Mouse (Mus musculus): ENCODE measurements around the gene Fez1. TPM values are rescaled to one million over a fixed set of nuclear protein-coding genes. Genes with fewer than 3 reads are reported as not detected.

Gene Fez1
- polyA plus RNA-seq, 1 experiment = not detected

- no peaks in the 10 kb centered on the region for H3K4me1 ChIP-seq
- H3K9me3 ChIP-seq = no peaks in the 10 kb centered on the region
- H3K36me3 ChIP-seq (replicated peaks; ENCODE audit: low read length) = no peaks in the 10 kb centered on the region
- peaks cover 2% of the 10 kb centered on the region for H3K27me3 ChIP-seq (replicated peaks)
- TF ChIP-seq GATA1 (IDR thresholded peaks at IDR 0.05; ENCODE audit: borderline replicate concordance, low read length) = no peak
- TF ChIP-seq FLI1 (IDR thresholded peaks at IDR 0.05; ENCODE audit: low read length) = no peak
- no peak overlapping the region for H3K4me3 ChIP-seq (replicated peaks)
These were observed 61.9 kb downstream of the Fez1 start for GRCm38 (mm10) chr9:36883569-36883968.

- no peak overlapping the region for H3K4me3 ChIP-seq (replicated peaks)
- H3K36me3 ChIP-seq (replicated peaks; ENCODE audit: low read length) = no peaks in the 10 kb centered on the region
- H3K27me3 ChIP-seq (replicated peaks) = no peaks in the 10 kb centered on the region
- H3K9me3 ChIP-seq = no peaks in the 10 kb centered on the region
- TF ChIP-seq GATA1 (IDR thresholded peaks at IDR 0.05; ENCODE audit: borderline replicate concordance, low read length) (no peak), FLI1 (IDR thresholded peaks at IDR 0.05; ENCODE audit: low read length) (no peak)
- H3K4me1 ChIP-seq = no peaks in the 10 kb centered on the region
These were observed 63.6 kb downstream of the Fez1 start for GRCm38 (mm10) chr9:36885237-36885636.

GRCm38 (mm10) chr9:36890552-36890951, 68.9 kb downstream of the Fez1 start:
- H3K9me3 ChIP-seq = no peaks in the 10 kb centered on the region
- H3K4me3 ChIP-seq (replicated peaks) = no peak overlapping the region
- TF ChIP-seq GATA1 (IDR thresholded peaks at IDR 0.05; ENCODE audit: borderline replicate concordance, low read length) = no peak
- TF ChIP-seq FLI1 (IDR thresholded peaks at IDR 0.05; ENCODE audit: low read length) = no peak
- H3K36me3 ChIP-seq (replicated peaks; ENCODE audit: low read length) = no peaks in the 10 kb centered on the region
- peaks cover 9% of the 10 kb centered on the region for H3K27me3 ChIP-seq (replicated peaks)
- H3K4me1 ChIP-seq = no peaks in the 10 kb centered on the region; the same call in 1 of the 2 replicates

- no peak for TF ChIP-seq FLI1 (IDR thresholded peaks at IDR 0.05; ENCODE audit: low read length)
- no peak for TF ChIP-seq GATA1 (IDR thresholded peaks at IDR 0.05; ENCODE audit: borderline replicate concordance, low read length)
- H3K4me3 ChIP-seq (replicated peaks) = no peak overlapping the region
- no peaks in the 10 kb centered on the region for H3K9me3 ChIP-seq
- H3K27me3 ChIP-seq (replicated peaks) = peaks cover 15% of the 10 kb centered on the region
- H3K36me3 ChIP-seq (replicated peaks; ENCODE audit: low read length) = no peaks in the 10 kb centered on the region
- no peaks in the 10 kb centered on the region; the same call in 1 of the 2 replicates for H3K4me1 ChIP-seq
These were observed 71.8 kb downstream of the Fez1 start for GRCm38 (mm10) chr9:36893413-36893990.

- H3K36me3 ChIP-seq (replicated peaks; ENCODE audit: low read length) = no peaks in the 10 kb centered on the region
- no peak for TF ChIP-seq GATA1 (IDR thresholded peaks at IDR 0.05; ENCODE audit: borderline replicate concordance, low read length)
- TF ChIP-seq FLI1 (IDR thresholded peaks at IDR 0.05; ENCODE audit: low read length) = no peak
- no peaks in the 10 kb centered on the region for H3K9me3 ChIP-seq
- H3K27me3 ChIP-seq (replicated peaks) = peaks cover 16% of the 10 kb centered on the region
- H3K4me1 ChIP-seq = no peaks in the 10 kb centered on the region; the same call in 1 of the 2 replicates
- H3K4me3 ChIP-seq (replicated peaks) = no peak overlapping the region
These were observed 72.6 kb downstream of the Fez1 start for GRCm38 (mm10) chr9:36894242-36894641.

- TF ChIP-seq FLI1 (IDR thresholded peaks at IDR 0.05; ENCODE audit: low read length) = no peak
- no peak for TF ChIP-seq GATA1 (IDR thresholded peaks at IDR 0.05; ENCODE audit: borderline replicate concordance, low read length)
- no peaks in the 10 kb centered on the region for H3K9me3 ChIP-seq
- no peaks in the 10 kb centered on the region; the same call in 1 of the 2 replicates for H3K4me1 ChIP-seq
- no peak overlapping the region for H3K4me3 ChIP-seq (replicated peaks)
- H3K27me3 ChIP-seq (replicated peaks) = peaks cover 16% of the 10 kb centered on the region
- no peaks in the 10 kb centered on the region for H3K36me3 ChIP-seq (replicated peaks; ENCODE audit: low read length)
These were observed 73.5 kb downstream of the Fez1 start for GRCm38 (mm10) chr9:36895009-36895693.

- peaks cover 9% of the 10 kb centered on the region for H3K27me3 ChIP-seq (replicated peaks)
- H3K4me1 ChIP-seq = no peaks in the 10 kb centered on the region
- H3K9me3 ChIP-seq = no peaks in the 10 kb centered on the region
- no peaks in the 10 kb centered on the region for H3K36me3 ChIP-seq (replicated peaks; ENCODE audit: low read length)
- H3K4me3 ChIP-seq (replicated peaks) = no peak overlapping the region
- TF ChIP-seq GATA1 (IDR thresholded peaks at IDR 0.05; ENCODE audit: borderline replicate concordance, low read length) (no peak), FLI1 (IDR thresholded peaks at IDR 0.05; ENCODE audit: low read length) (no peak)
These were observed 76.9 kb downstream of the Fez1 start for GRCm38 (mm10) chr9:36898560-36898959.

- no peak for TF ChIP-seq GATA1 (IDR thresholded peaks at IDR 0.05; ENCODE audit: borderline replicate concordance, low read length)
- no peak for TF ChIP-seq FLI1 (IDR thresholded peaks at IDR 0.05; ENCODE audit: low read length)
- no peak overlapping the region for H3K4me3 ChIP-seq (replicated peaks)
- H3K36me3 ChIP-seq (replicated peaks; ENCODE audit: low read length) = no peaks in the 10 kb centered on the region
- peaks cover 9% of the 10 kb centered on the region for H3K27me3 ChIP-seq (replicated peaks)
- no peaks in the 10 kb centered on the region for H3K9me3 ChIP-seq
- no peaks in the 10 kb centered on the region for H3K4me1 ChIP-seq
These were observed 78.8 kb downstream of the Fez1 start for GRCm38 (mm10) chr9:36900464-36900863.

- Histone ChIP-seq H3K27me3 (replicated peaks) (peaks cover 5% of the 10 kb centered on the region), H3K9me3 (no peaks in the 10 kb centered on the region), H3K4me1 (no peaks in the 10 kb centered on the region), H3K4me3 (replicated peaks) (no peak overlapping the region), H3K36me3 (replicated peaks; ENCODE audit: low read length) (no peaks in the 10 kb centered on the region)
- no peak for TF ChIP-seq FLI1 (IDR thresholded peaks at IDR 0.05; ENCODE audit: low read length)
- TF ChIP-seq GATA1 (IDR thresholded peaks at IDR 0.05; ENCODE audit: borderline replicate concordance, low read length) = no peak
These were observed 83.8 kb downstream of the Fez1 start for GRCm38 (mm10) chr9:36905452-36905851.

GRCm38 (mm10) chr9:36916362-36916761, 94.7 kb downstream of the Fez1 start:
- H3K27me3 ChIP-seq (replicated peaks) = peaks cover 20% of the 10 kb centered on the region

More at GRCm38 (mm10) chr9:36916362-36916761, 94.7 kb downstream of the Fez1 start:
- TF ChIP-seq GATA1 (IDR thresholded peaks at IDR 0.05; ENCODE audit: borderline replicate concordance, low read length) (no peak), FLI1 (IDR thresholded peaks at IDR 0.05; ENCODE audit: low read length) (no peak)
- Histone ChIP-seq H3K4me1 (peaks cover 4% of the 10 kb centered on the region; the same call in 1 of the 2 replicates), H3K4me3 (replicated peaks) (no peak overlapping the region), H3K9me3 (no peaks in the 10 kb centered on the region), H3K36me3 (replicated peaks; ENCODE audit: low read length) (no peaks in the 10 kb centered on the region)
